Mouse (Mus musculus) hindbrain, embryonic 11.5 days (tissue): ENCODE results near the gene Eif4h. TPM values are rescaled to one million over a fixed set of nuclear protein-coding genes. Genes with fewer than 3 reads are reported as not detected.
A peak's percentile ranks its signal among the peaks of the same experiment; 100 is the strongest.
"Not testable (repeated sequence)": the region's sequence is repeated elsewhere in the genome, so short reads cannot be mapped to it uniquely, and the experiment has no call there.

Experiments
- ATAC-seq: fragments of 200-750 bp; cut with Nextera tagmentation; 2 replicates; pipeline ENCODE4 v1.8.0; 2017; ENCODE audit warnings: mild to moderate bottlenecking, moderate TSS enrichment, moderate library complexity; ENCODE audit not compliant: low FRiP score
- DNase-seq: peaks from one replicate; pipeline ENCODE4 v3.0.0-alpha.2; 2015; ENCODE audit warnings: low spot score
- H3K27ac ChIP-seq: fragments of 300-500 bp; sonication (generic); 2 replicates; pipeline ENCODE4 v1.5.1; 2014; ENCODE audit warnings: mild to moderate bottlenecking, low read depth, low read length
- H3K27me3 ChIP-seq: fragments of 300-500 bp; sonication (generic); 2 replicates; pipeline ENCODE4 v1.6.1; 2014; ENCODE audit warnings: mild to moderate bottlenecking, low read length, moderate library complexity, mixed read lengths; ENCODE audit not compliant: control insufficient read depth, insufficient read depth
- H3K36me3 ChIP-seq: fragments of 300-500 bp; sonication (generic); 2 replicates; pipeline ENCODE4 v1.6.1; 2014; ENCODE audit warnings: mild to moderate bottlenecking, low read length, moderate library complexity, mixed read lengths; ENCODE audit not compliant: control insufficient read depth, insufficient read depth
- H3K4me1 ChIP-seq: fragments of 300-500 bp; sonication (generic); replicated peaks from 2 replicates; pipeline ENCODE4 v1.6.1; 2014; ENCODE audit warnings: low read length, mixed read lengths; ENCODE audit not compliant: control insufficient read depth, insufficient read depth
- H3K4me2 ChIP-seq: fragments of 300-500 bp; sonication (generic); replicated peaks from 2 replicates; pipeline ENCODE4 v1.6.1; 2014; ENCODE audit warnings: mild to moderate bottlenecking, low read depth, low read length
- H3K4me3 ChIP-seq: fragments of 300-500 bp; sonication (generic); 2 replicates; pipeline ENCODE4 v1.5.1; 2014; ENCODE audit warnings: low read depth, low read length
- H3K9ac ChIP-seq: fragments of 300-500 bp; sonication (generic); 2 replicates; pipeline ENCODE4 v1.6.1; 2014; ENCODE audit warnings: low read depth, low read length
- H3K9me3 ChIP-seq: fragments of 300-500 bp; sonication (generic); 2 replicates; pipeline ENCODE4 v1.6.1; 2016; ENCODE audit warnings: low read length; ENCODE audit not compliant: control insufficient read depth
- WGBS: fragments of 180-500 bp; shearing (Covaris S2); extraction: QIAGEN DNeasy Blood & Tissue Kit; methylation state at CpG from one replicate; pipeline ENCODE4 v1.1.7; 2014; 5-methylcytosine and 5-hydroxymethylcytosine counted together
- polyA plus RNA-seq: library from polyadenylated mRNA; unstranded; fragments of >200 nt; fragmentation: Nextera tagmentation; extraction: Ambion mirVana; gene quantifications from 2 replicates; pipeline ENCODE4 v1.2.1, GENCODE M21; 2014

The Eif4h gene
- polyA plus RNA-seq, 1 experiment from 2014 or later, result 434 TPM

DNA sequence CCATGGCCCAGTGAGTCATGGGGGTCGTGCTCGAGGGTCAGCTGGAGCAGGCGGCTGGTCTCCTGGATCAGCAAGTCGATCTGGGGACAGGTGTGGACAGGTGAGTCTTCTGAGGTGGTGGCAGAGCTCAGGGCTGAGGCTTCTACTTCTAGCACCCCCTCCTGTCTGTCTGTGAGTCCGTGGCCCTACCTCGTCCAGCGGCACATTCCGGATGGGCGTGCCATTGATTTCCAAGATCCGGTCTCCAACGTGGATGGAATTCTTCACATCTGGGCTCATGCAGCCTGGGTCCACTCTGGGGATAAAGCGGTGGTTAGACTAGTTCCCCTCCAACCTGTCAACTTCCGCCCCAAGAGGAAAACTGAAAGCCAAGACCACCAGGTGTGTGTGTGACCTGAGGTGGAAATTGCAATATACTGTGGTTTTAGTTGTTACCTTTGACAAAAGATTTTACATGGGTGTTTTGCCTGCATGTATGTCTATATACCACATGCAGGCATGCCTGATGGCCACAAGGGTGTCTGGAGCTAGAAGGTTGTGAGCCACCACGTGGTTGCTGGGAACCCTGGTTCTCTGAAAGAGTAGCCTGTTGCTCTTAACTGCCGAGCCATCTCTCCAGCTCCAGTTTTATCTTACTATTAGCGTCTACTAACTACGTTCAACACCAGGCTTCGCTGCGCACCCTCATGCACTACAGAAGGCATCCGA is 29.9 kb upstream of the Eif4h start:
- no peak overlapping the region for H3K27ac ChIP-seq
- ATAC-seq, result no peak
- H3K9ac ChIP-seq, result no peak overlapping the region
- H3K4me1 ChIP-seq, result 0 out of 2 replicates have a peak, but pooled peaks cover 5% of the 10 kb centered on the region
- peaks cover 6% of the 10 kb centered on the region; the same call in 1 of the 2 replicates for H3K36me3 ChIP-seq
- H3K4me3 ChIP-seq, result no peak overlapping the region
- WGBS, result 80% methylated on average over 20 of the region's 20 CpGs
- H3K27me3 ChIP-seq, result no peaks in the 10 kb centered on the region
- H3K4me2 ChIP-seq, result no peak overlapping the region
- DNase-seq, result no peak
- H3K9me3 ChIP-seq, result no peaks in the 10 kb centered on the region

- Histone ChIP-seq H3K36me3 (peaks cover 8% of the 10 kb centered on the region; the same call in 1 of the 2 replicates), H3K27me3 (no peaks in the 10 kb centered on the region), H3K4me3 (no peak overlapping the region), H3K4me2 (no peak overlapping the region), H3K9me3 (no peaks in the 10 kb centered on the region), H3K4me1 (0 out of 2 replicates have a peak, but pooled peaks cover 5% of the 10 kb centered on the region), H3K27ac (no peak overlapping the region), H3K9ac (no peak overlapping the region)
- ATAC-seq (0 out of 2 replicates have a peak, but pooled peaks have one; percentile 30), DNase-seq (peak; percentile 76)
- 23% methylated on average over 8 of the region's 8 CpGs for WGBS
These were observed 29.2 kb upstream of the Eif4h start for GRCm38 (mm10) chr5:134668495-134668894.

- DNase-seq (no peak), ATAC-seq (no peak)
- Histone ChIP-seq H3K27ac (no peak overlapping the region), H3K9me3 (no peaks in the 10 kb centered on the region), H3K4me1 (no peaks in the 10 kb centered on the region), H3K4me2 (no peak overlapping the region), H3K4me3 (no peak overlapping the region), H3K36me3 (peaks cover 3% of the 10 kb centered on the region; the same call in 1 of the 2 replicates), H3K9ac (no peak overlapping the region), H3K27me3 (no peaks in the 10 kb centered on the region)
- WGBS, result 84% methylated on average over 4 of the region's 4 CpGs
These were observed 17.4 kb upstream of the Eif4h start for GRCm38 (mm10) chr5:134656708-134657107.

GRCm38 (mm10) chr5:134652015-134652414 is 12.7 kb upstream of the Eif4h start:
- Histone ChIP-seq H3K27me3 (no peaks in the 10 kb centered on the region), H3K9me3 (no peaks in the 10 kb centered on the region), H3K36me3 (no peaks in the 10 kb centered on the region), H3K4me2 (no peak overlapping the region), H3K4me3 (no peak overlapping the region), H3K9ac (no peak overlapping the region), H3K27ac (no peak overlapping the region), H3K4me1 (no peaks in the 10 kb centered on the region)
- DNase-seq (no peak), ATAC-seq (no peak)
- WGBS, result 78% methylated on average over 7 of the region's 7 CpGs

- no peak overlapping the region for H3K9ac ChIP-seq
- no peak overlapping the region for H3K27ac ChIP-seq
- WGBS, result 44% methylated on average over 4 of the region's 5 CpGs
- no peaks in the 10 kb centered on the region for H3K4me1 ChIP-seq
- H3K4me2 ChIP-seq, result no peak overlapping the region
- H3K4me3 ChIP-seq, result no peak overlapping the region
- H3K9me3 ChIP-seq, result no peaks in the 10 kb centered on the region
- H3K36me3 ChIP-seq, result no peaks in the 10 kb centered on the region
- ATAC-seq (no peak), DNase-seq (peak; percentile 57)
- H3K27me3 ChIP-seq, result no peaks in the 10 kb centered on the region
These were observed 11.6 kb upstream of the Eif4h start for GRCm38 (mm10) chr5:134650926-134651325.

GRCm38 (mm10) chr5:134648976-134649375 is 9.7 kb upstream of the Eif4h start:
- 79% methylated on average over 3 of the region's 4 CpGs for WGBS
- H3K9me3 ChIP-seq, H3K9ac ChIP-seq, DNase-seq, H3K4me1 ChIP-seq, H3K27ac ChIP-seq, H3K4me2 ChIP-seq, H3K4me3 ChIP-seq, H3K27me3 ChIP-seq, H3K36me3 ChIP-seq, ATAC-seq: not testable (repeated sequence)

DNA sequence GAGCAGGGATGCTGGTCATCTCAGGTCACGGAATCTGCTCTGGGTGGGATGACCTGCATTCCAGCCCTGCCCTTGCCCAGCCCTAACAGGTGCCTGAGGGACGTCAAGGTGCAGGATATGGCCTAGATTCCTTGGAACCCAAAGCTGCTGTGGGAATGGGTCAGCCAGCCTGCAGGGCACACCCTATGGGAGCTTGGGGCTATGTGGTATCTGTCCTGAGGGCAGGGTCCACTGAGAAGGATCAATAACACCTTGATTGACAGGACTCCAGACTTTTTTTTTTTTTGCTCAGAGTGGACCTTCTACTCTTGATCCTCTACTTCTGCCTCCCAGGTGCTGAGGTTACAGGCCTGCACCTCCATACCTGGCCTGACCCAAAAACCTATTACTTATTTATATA is 8.1 kb upstream of the Eif4h start:
- WGBS, result 78% methylated on average over 2 of the region's 2 CpGs
- Histone ChIP-seq H3K4me1 (no peaks in the 10 kb centered on the region), H3K9ac (no peak overlapping the region), H3K4me2 (no peak overlapping the region), H3K36me3 (no peaks in the 10 kb centered on the region), H3K27me3 (no peaks in the 10 kb centered on the region), H3K27ac (no peak overlapping the region), H3K4me3 (no peak overlapping the region), H3K9me3 (no peaks in the 10 kb centered on the region)
- DNase-seq (no peak), ATAC-seq (no peak)

DNA sequence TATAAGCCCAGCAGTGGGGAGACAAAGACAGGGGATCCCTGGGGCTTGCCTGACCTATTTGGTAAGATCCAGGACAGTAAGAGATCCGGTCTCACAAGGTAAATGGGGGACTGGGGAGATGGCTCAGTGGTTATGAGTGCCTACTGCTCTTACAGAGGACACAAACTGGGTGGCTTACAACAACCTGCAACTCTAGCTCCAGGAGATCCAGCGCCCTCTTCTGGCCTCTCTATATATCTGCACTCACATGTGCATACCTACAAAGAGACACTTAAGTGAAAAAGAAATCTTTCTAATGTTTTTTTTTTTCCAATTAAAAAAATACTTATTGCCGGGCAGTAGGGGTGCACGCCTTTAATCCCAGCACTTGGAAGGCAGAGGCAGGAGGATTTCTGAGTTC is 7.2 kb upstream of the Eif4h start:
- Histone ChIP-seq H3K4me2 (no peak overlapping the region), H3K4me3 (no peak overlapping the region), H3K9me3 (no peaks in the 10 kb centered on the region), H3K27ac (no peak overlapping the region), H3K27me3 (no peaks in the 10 kb centered on the region), H3K36me3 (no peaks in the 10 kb centered on the region), H3K4me1 (no peaks in the 10 kb centered on the region), H3K9ac (no peak overlapping the region)
- ATAC-seq, result no peak
- no peak for DNase-seq
- WGBS, result 72% methylated on average over 4 of the region's 4 CpGs

DNA sequence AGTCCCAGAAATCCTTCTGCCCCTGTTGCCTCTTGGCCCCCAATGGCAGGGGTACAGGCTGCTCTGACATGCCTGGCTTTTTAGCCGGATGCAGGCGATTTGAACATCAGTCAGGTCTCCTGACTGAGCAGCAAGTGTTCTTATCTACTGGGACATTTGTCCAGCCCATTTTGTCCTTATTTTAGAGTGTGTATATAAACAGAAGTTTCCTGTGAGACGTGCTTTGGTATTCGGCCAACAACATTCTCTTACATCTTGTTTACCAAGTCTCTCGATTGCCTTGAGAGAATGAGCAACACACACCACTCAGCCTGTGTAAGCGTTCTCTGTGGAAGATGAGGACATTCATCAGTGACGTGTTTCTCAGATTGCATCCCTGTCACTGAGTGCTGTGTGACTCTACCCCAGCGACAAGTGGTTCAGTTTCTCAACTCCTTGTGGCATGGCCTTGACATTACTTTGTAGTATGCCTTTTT is 5.4 kb upstream of the Eif4h start:
- no peaks in the 10 kb centered on the region for H3K36me3 ChIP-seq
- no peaks in the 10 kb centered on the region for H3K9me3 ChIP-seq
- no peak for DNase-seq
- no peaks in the 10 kb centered on the region for H3K27me3 ChIP-seq
- ATAC-seq, result no peak
- no peaks in the 10 kb centered on the region for H3K4me1 ChIP-seq
- H3K9ac ChIP-seq, result no peak overlapping the region
- no peak overlapping the region for H3K4me3 ChIP-seq
- no peak overlapping the region for H3K27ac ChIP-seq
- H3K4me2 ChIP-seq, result no peak overlapping the region
- 79% methylated on average over 8 of the region's 8 CpGs for WGBS
